Mouse (Mus musculus): ENCODE measurements around the gene Mpped1. TPM values are rescaled to one million over a fixed set of nuclear protein-coding genes. Genes with fewer than 3 reads are reported as not detected.

Gene Mpped1
- polyA plus RNA-seq, 2 experiments, result 8.6 to 9.7 TPM

- Histone ChIP-seq H3K36me3 (ENCODE audit: control insufficient read depth, insufficient read depth, low read length) (no peaks in the 10 kb centered on the region), H3K9ac (ENCODE audit: low read depth, low read length, severe bottlenecking) (no peak overlapping the region), H3K9me3 (ENCODE audit: control insufficient read depth, low read length) (no peaks in the 10 kb centered on the region), H3K4me2 (replicated peaks; ENCODE audit: low read depth, low read length, severe bottlenecking) (no peak overlapping the region), H3K4me1 (ENCODE audit: control insufficient read depth, insufficient read depth, low read length) (no peaks in the 10 kb centered on the region), H3K27ac (replicated peaks; ENCODE audit: low read depth, low read length) (no peak overlapping the region), H3K4me3 (replicated peaks; ENCODE audit: low read length) (no peak overlapping the region), H3K27me3 (ENCODE audit: control insufficient read depth, insufficient read depth, low read length) (no peaks in the 10 kb centered on the region)
- TF ChIP-seq POLR2A (IDR thresholded peaks at IDR 0.05; ENCODE audit: borderline replicate concordance, extremely low read depth, insufficient read depth, insufficient read length), result no peak
- DNase-seq (ENCODE audit: low spot score) (no peak), ATAC-seq (ENCODE audit: low FRiP score, low read depth) (no peak)
- 67% methylated on average over 9 of the region's 9 CpGs for WGBS
Measured at GRCm38 (mm10) chr15:83789046-83789445, 9.8 kb downstream of the Mpped1 start.

GRCm38 (mm10) chr15:83796924-83797323 lies 17.7 kb downstream of the Mpped1 start:
- no peaks in the 10 kb centered on the region for H3K27me3 ChIP-seq (ENCODE audit: control insufficient read depth, insufficient read depth, low read length)
- no peak overlapping the region for H3K27ac ChIP-seq (replicated peaks; ENCODE audit: low read depth, low read length)
- H3K9ac ChIP-seq (ENCODE audit: low read depth, low read length, severe bottlenecking), result no peak overlapping the region
- no peak overlapping the region for H3K4me2 ChIP-seq (replicated peaks; ENCODE audit: low read depth, low read length, severe bottlenecking)
- ATAC-seq (ENCODE audit: low FRiP score, low read depth) (no peak), DNase-seq (ENCODE audit: low spot score) (no peak)
- H3K36me3 ChIP-seq (ENCODE audit: control insufficient read depth, insufficient read depth, low read length), result no peaks in the 10 kb centered on the region
- no peak for TF ChIP-seq POLR2A (IDR thresholded peaks at IDR 0.05; ENCODE audit: borderline replicate concordance, extremely low read depth, insufficient read depth, insufficient read length)
- WGBS, result 41% methylated on average over 7 of the region's 7 CpGs
- no peaks in the 10 kb centered on the region for H3K9me3 ChIP-seq (ENCODE audit: control insufficient read depth, low read length)
- H3K4me1 ChIP-seq (ENCODE audit: control insufficient read depth, insufficient read depth, low read length), result no peaks in the 10 kb centered on the region
- H3K4me3 ChIP-seq (replicated peaks; ENCODE audit: low read length), result no peak overlapping the region

GRCm38 (mm10) chr15:83798964-83799363 lies 19.7 kb downstream of the Mpped1 start:
- Histone ChIP-seq H3K36me3 (ENCODE audit: control insufficient read depth, insufficient read depth, low read length) (no peaks in the 10 kb centered on the region), H3K9ac (ENCODE audit: low read depth, low read length, severe bottlenecking) (no peak overlapping the region), H3K27me3 (ENCODE audit: control insufficient read depth, insufficient read depth, low read length) (no peaks in the 10 kb centered on the region), H3K4me2 (replicated peaks; ENCODE audit: low read depth, low read length, severe bottlenecking) (no peak overlapping the region), H3K4me3 (replicated peaks; ENCODE audit: low read length) (no peak overlapping the region), H3K9me3 (ENCODE audit: control insufficient read depth, low read length) (no peaks in the 10 kb centered on the region), H3K4me1 (ENCODE audit: control insufficient read depth, insufficient read depth, low read length) (no peaks in the 10 kb centered on the region), H3K27ac (replicated peaks; ENCODE audit: low read depth, low read length) (no peak overlapping the region)
- ATAC-seq (ENCODE audit: low FRiP score, low read depth) (no peak), DNase-seq (ENCODE audit: low spot score) (no peak)
- no peak for TF ChIP-seq POLR2A (IDR thresholded peaks at IDR 0.05; ENCODE audit: borderline replicate concordance, extremely low read depth, insufficient read depth, insufficient read length)
- 86% methylated on average over 11 of the region's 11 CpGs for WGBS

GRCm38 (mm10) chr15:83801011-83801410 lies 21.7 kb downstream of the Mpped1 start:
- Histone ChIP-seq H3K4me2 (replicated peaks; ENCODE audit: low read depth, low read length, severe bottlenecking) (no peak overlapping the region), H3K4me3 (replicated peaks; ENCODE audit: low read length) (no peak overlapping the region), H3K9ac (ENCODE audit: low read depth, low read length, severe bottlenecking) (no peak overlapping the region), H3K27me3 (ENCODE audit: control insufficient read depth, insufficient read depth, low read length) (no peaks in the 10 kb centered on the region), H3K9me3 (ENCODE audit: control insufficient read depth, low read length) (no peaks in the 10 kb centered on the region), H3K4me1 (ENCODE audit: control insufficient read depth, insufficient read depth, low read length) (no peaks in the 10 kb centered on the region; the same call in 1 of the 2 replicates), H3K27ac (replicated peaks; ENCODE audit: low read depth, low read length) (no peak overlapping the region), H3K36me3 (ENCODE audit: control insufficient read depth, insufficient read depth, low read length) (no peaks in the 10 kb centered on the region)
- no peak for TF ChIP-seq POLR2A (IDR thresholded peaks at IDR 0.05; ENCODE audit: borderline replicate concordance, extremely low read depth, insufficient read depth, insufficient read length)
- WGBS, result 43% methylated on average over 5 of the region's 5 CpGs
- no peak for ATAC-seq (ENCODE audit: low FRiP score, low read depth)
- DNase-seq (ENCODE audit: low spot score), result no peak

- H3K9ac ChIP-seq (ENCODE audit: low read depth, low read length, severe bottlenecking), result no peak overlapping the region
- DNase-seq (ENCODE audit: low spot score), result no peak
- no peaks in the 10 kb centered on the region for H3K27me3 ChIP-seq (ENCODE audit: control insufficient read depth, insufficient read depth, low read length)
- H3K4me1 ChIP-seq (ENCODE audit: control insufficient read depth, insufficient read depth, low read length), result no peaks in the 10 kb centered on the region
- no peak for TF ChIP-seq POLR2A (IDR thresholded peaks at IDR 0.05; ENCODE audit: borderline replicate concordance, extremely low read depth, insufficient read depth, insufficient read length)
- WGBS, result 70% methylated on average over 6 of the region's 6 CpGs
- H3K4me3 ChIP-seq (replicated peaks; ENCODE audit: low read length), result no peak overlapping the region
- ATAC-seq (ENCODE audit: low FRiP score, low read depth), result no peak
- H3K9me3 ChIP-seq (ENCODE audit: control insufficient read depth, low read length), result no peaks in the 10 kb centered on the region
- no peak overlapping the region for H3K27ac ChIP-seq (replicated peaks; ENCODE audit: low read depth, low read length)
- no peak overlapping the region for H3K4me2 ChIP-seq (replicated peaks; ENCODE audit: low read depth, low read length, severe bottlenecking)
- no peaks in the 10 kb centered on the region for H3K36me3 ChIP-seq (ENCODE audit: control insufficient read depth, insufficient read depth, low read length)
Measured at GRCm38 (mm10) chr15:83814106-83814505, 34.8 kb downstream of the Mpped1 start.

- DNase-seq (ENCODE audit: low spot score), result no peak
- no peaks in the 10 kb centered on the region for H3K4me1 ChIP-seq (ENCODE audit: control insufficient read depth, insufficient read depth, low read length)
- no peak for ATAC-seq (ENCODE audit: low FRiP score, low read depth)
- no peaks in the 10 kb centered on the region for H3K27me3 ChIP-seq (ENCODE audit: control insufficient read depth, insufficient read depth, low read length)
- no peaks in the 10 kb centered on the region for H3K9me3 ChIP-seq (ENCODE audit: control insufficient read depth, low read length)
- no peak overlapping the region for H3K4me3 ChIP-seq (replicated peaks; ENCODE audit: low read length)
- no peaks in the 10 kb centered on the region for H3K36me3 ChIP-seq (ENCODE audit: control insufficient read depth, insufficient read depth, low read length)
- 86% methylated on average over 8 of the region's 8 CpGs for WGBS
- no peak for TF ChIP-seq POLR2A (IDR thresholded peaks at IDR 0.05; ENCODE audit: borderline replicate concordance, extremely low read depth, insufficient read depth, insufficient read length)
- no peak overlapping the region for H3K27ac ChIP-seq (replicated peaks; ENCODE audit: low read depth, low read length)
- no peak overlapping the region for H3K9ac ChIP-seq (ENCODE audit: low read depth, low read length, severe bottlenecking)
- H3K4me2 ChIP-seq (replicated peaks; ENCODE audit: low read depth, low read length, severe bottlenecking), result no peak overlapping the region
Measured at GRCm38 (mm10) chr15:83828011-83828410, 48.7 kb downstream of the Mpped1 start.
